Mouse (Mus musculus) limb, embryonic 14.5 days (tissue): ENCODE data around the gene Gpr162. TPM values are rescaled to one million over a fixed set of nuclear protein-coding genes. Genes with fewer than 3 reads are reported as not detected.

Experiments used
- ATAC-seq: fragments of 200-750 bp; cut with Nextera tagmentation; 2 replicates; pipeline ENCODE4 v1.8.0; 2017; ENCODE audit warnings: low read depth, moderate number of reproducible peaks, moderate TSS enrichment; ENCODE audit not compliant: low FRiP score
- DNase-seq: peaks from one replicate; pipeline ENCODE4 v3.0.0-alpha.2; 2015; ENCODE audit warnings: low spot score
- H3K27ac ChIP-seq: fragments of 300-500 bp; sonication (generic); replicated peaks from 2 replicates; pipeline ENCODE4 v1.5.1; 2014; ENCODE audit warnings: low read depth, mild to moderate bottlenecking, low read length, moderate library complexity, mixed read lengths
- H3K27me3 ChIP-seq: fragments of 300-500 bp; sonication (generic); 2 replicates; pipeline ENCODE4 v1.6.1; 2014; ENCODE audit warnings: low read length, mixed read lengths; ENCODE audit not compliant: control insufficient read depth, insufficient read depth
- H3K36me3 ChIP-seq: fragments of 300-500 bp; sonication (generic); 2 replicates; pipeline ENCODE4 v1.6.1; 2014; ENCODE audit warnings: mild to moderate bottlenecking, low read length, moderate library complexity, mixed read lengths; ENCODE audit not compliant: control insufficient read depth, insufficient read depth
- H3K4me1 ChIP-seq: fragments of 300-500 bp; sonication (generic); 2 replicates; pipeline ENCODE4 v1.6.1; 2014; ENCODE audit warnings: antibody characterized with exemption, low read length, mixed read lengths; ENCODE audit not compliant: control insufficient read depth, insufficient read depth
- H3K4me2 ChIP-seq: fragments of 300-500 bp; sonication (generic); replicated peaks from 2 replicates; pipeline ENCODE4 v1.6.1; 2014; ENCODE audit warnings: low read depth, mild to moderate bottlenecking, low read length, moderate library complexity; ENCODE audit not compliant: severe bottlenecking
- H3K4me3 ChIP-seq: fragments of 300-500 bp; sonication (generic); replicated peaks from 2 replicates; pipeline ENCODE4 v1.5.1; 2014; ENCODE audit warnings: low read length
- H3K9ac ChIP-seq: fragments of 300-500 bp; sonication (generic); 2 replicates; pipeline ENCODE4 v1.6.1; 2014; ENCODE audit warnings: mild to moderate bottlenecking, low read depth, low read length, moderate library complexity; ENCODE audit not compliant: severe bottlenecking
- H3K9me3 ChIP-seq: fragments of 300-500 bp; sonication (generic); 2 replicates; pipeline ENCODE4 v1.6.1; 2016; ENCODE audit warnings: low read length; ENCODE audit not compliant: control insufficient read depth
- POLR2A ChIP-seq: fragments of 200-500 bp; IDR thresholded peaks from 2 replicates; pipeline ENCODE4 v1.8.0; 2012; ENCODE audit warnings: inconsistent platforms, mild to moderate bottlenecking, moderate library complexity, borderline replicate concordance; ENCODE audit not compliant: insufficient read depth, insufficient read length; ENCODE audit errors: extremely low read depth
- WGBS: fragments of 180-500 bp; shearing (Covaris S2); extraction: QIAGEN DNeasy Blood & Tissue Kit; methylation state at CpG from one replicate; pipeline ENCODE4 v1.1.7; 2014; 5-methylcytosine and 5-hydroxymethylcytosine counted together
- polyA plus RNA-seq, 2 experiments: library from polyadenylated mRNA; depleted of rRNA in 1 of 2; stranded (reverse) in 1 of 2; unstranded in 1 of 2; fragments of >200 nt; fragmentation: Nextera tagmentation in 1 of 2; extraction: Ambion mirVana in 1 of 2; gene quantifications; 2 replicates each; pipeline versions ENCODE4 v1.2.1 to v1.2.3; 2012 to 2014

The Gpr162 gene
- polyA plus RNA-seq, 2 experiments, result 2.1 to 7.5 TPM

DNA sequence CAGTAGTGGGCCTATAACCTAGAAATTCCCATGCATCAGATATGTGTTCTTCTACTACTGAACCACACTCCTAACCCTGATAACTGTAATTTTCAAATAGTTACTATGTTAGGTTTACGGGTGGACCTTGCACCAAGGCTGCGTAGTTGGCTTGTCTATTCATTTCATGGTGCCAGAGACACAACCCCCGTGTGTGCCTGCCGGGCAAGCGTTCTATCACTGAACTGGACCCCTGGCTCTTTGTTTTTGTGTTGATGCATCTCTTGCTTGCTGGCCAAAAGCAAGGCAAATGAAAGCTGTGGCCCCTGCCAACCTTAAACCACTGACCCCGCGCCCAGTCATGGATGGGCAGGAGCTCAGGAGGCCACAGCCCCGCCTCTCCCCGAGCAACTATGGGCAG lies 18.0 kb upstream of the Gpr162 start:
- no peaks in the 10 kb centered on the region for H3K4me1 ChIP-seq
- H3K9ac ChIP-seq, result no peak overlapping the region
- no peak overlapping the region for H3K4me2 ChIP-seq
- H3K27me3 ChIP-seq, result no peaks in the 10 kb centered on the region
- no peaks in the 10 kb centered on the region for H3K9me3 ChIP-seq
- H3K27ac ChIP-seq, result no peak overlapping the region
- no peak overlapping the region for H3K4me3 ChIP-seq
- no peak for ATAC-seq
- TF ChIP-seq POLR2A, result no peak
- 93% methylated on average over 9 of the region's 9 CpGs for WGBS
- H3K36me3 ChIP-seq, result no peaks in the 10 kb centered on the region
- no peak for DNase-seq

DNA sequence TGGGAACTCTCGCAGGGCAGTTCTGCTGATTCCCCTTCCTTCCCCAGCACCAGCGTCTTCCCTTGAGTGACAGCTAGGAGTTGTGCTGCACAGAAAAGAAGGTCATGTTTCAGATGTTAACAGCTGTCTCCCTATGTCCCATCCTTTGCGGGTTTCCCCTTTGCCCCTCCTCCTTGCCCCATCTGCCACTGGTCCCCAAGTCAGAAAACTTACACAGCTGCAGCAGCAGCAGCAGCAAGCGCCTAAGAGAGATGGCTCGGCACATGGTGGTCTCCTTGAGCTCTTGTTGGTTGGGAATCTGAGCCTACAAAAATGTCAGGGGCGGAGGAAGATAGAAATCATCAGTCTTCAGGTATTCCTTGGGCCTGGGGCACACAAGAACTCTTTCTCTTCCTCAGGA lies 15.6 kb upstream of the Gpr162 start:
- H3K36me3 ChIP-seq, result no peaks in the 10 kb centered on the region
- H3K27me3 ChIP-seq, result no peaks in the 10 kb centered on the region
- DNase-seq (no peak), ATAC-seq (no peak)
- H3K4me3 ChIP-seq, result no peak overlapping the region
- 55% methylated on average over 6 of the region's 6 CpGs for WGBS
- no peak overlapping the region for H3K4me2 ChIP-seq
- H3K4me1 ChIP-seq, result no peaks in the 10 kb centered on the region
- no peaks in the 10 kb centered on the region for H3K9me3 ChIP-seq
- H3K9ac ChIP-seq, result no peak overlapping the region
- H3K27ac ChIP-seq, result no peak overlapping the region
- no peak for TF ChIP-seq POLR2A

DNA sequence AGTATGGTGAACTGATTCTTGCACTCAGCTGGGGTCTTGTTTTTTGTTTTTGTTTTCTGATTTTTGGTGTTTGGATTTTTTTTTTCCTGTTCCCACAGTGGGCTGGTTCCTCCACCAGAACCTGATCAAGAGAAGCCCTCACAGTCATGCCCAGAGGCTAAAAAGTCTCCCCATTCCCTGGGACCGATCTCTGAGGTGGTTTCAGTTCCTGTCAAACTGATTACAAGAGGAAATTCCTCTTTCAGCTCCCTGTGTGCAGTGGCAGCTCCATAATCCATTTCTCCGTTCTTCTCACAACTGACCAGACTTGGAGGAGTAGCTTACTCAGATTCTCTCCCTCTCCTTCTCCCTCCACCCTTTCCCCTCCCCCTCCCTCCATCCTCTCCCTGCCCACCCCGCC lies 10.6 kb upstream of the Gpr162 start:
- no peak overlapping the region for H3K4me2 ChIP-seq
- H3K27ac ChIP-seq, result no peak overlapping the region
- no peaks in the 10 kb centered on the region for H3K9me3 ChIP-seq
- no peaks in the 10 kb centered on the region for H3K4me1 ChIP-seq
- 36% methylated on average over 3 of the region's 3 CpGs for WGBS
- H3K4me3 ChIP-seq, result no peak overlapping the region
- ATAC-seq, result no peak
- no peaks in the 10 kb centered on the region for H3K27me3 ChIP-seq
- DNase-seq, result no peak
- no peak overlapping the region for H3K9ac ChIP-seq
- no peaks in the 10 kb centered on the region for H3K36me3 ChIP-seq
- TF ChIP-seq POLR2A, result no peak

DNA sequence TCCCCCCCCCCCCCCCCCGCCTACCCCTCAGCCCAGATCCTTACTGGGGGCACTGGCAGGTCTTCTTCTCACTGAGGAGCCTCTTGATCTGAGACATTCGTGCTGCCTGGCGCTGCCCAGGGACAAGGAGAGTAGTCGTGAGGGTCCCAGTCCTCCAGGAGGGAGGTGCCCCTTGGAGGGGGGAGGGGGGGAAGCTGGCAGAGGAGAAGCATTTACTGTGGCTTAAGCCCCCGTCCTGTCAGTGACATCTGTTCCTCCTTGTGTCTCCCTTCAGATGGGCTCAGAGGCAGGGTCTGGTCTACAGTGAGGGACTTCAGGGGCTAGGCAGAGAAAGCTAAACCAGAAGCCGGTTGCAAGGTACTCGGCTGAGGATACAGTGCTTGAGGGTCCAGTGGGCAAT lies 2.8 kb upstream of the Gpr162 start:
- no peak overlapping the region for H3K4me3 ChIP-seq
- H3K9me3 ChIP-seq, result no peaks in the 10 kb centered on the region
- no peaks in the 10 kb centered on the region for H3K27me3 ChIP-seq
- 55% methylated on average over 7 of the region's 7 CpGs for WGBS
- TF ChIP-seq POLR2A, result no peak
- peaks cover 17% of the 10 kb centered on the region; the same call in 1 of the 2 replicates for H3K4me1 ChIP-seq
- ATAC-seq (no peak), DNase-seq (no peak)
- no peak overlapping the region for H3K27ac ChIP-seq
- no peaks in the 10 kb centered on the region for H3K36me3 ChIP-seq
- H3K4me2 ChIP-seq, result no peak overlapping the region
- 0 out of 2 replicates have a peak overlapping the region, but pooled peaks have one; percentile 21 for H3K9ac ChIP-seq

DNA sequence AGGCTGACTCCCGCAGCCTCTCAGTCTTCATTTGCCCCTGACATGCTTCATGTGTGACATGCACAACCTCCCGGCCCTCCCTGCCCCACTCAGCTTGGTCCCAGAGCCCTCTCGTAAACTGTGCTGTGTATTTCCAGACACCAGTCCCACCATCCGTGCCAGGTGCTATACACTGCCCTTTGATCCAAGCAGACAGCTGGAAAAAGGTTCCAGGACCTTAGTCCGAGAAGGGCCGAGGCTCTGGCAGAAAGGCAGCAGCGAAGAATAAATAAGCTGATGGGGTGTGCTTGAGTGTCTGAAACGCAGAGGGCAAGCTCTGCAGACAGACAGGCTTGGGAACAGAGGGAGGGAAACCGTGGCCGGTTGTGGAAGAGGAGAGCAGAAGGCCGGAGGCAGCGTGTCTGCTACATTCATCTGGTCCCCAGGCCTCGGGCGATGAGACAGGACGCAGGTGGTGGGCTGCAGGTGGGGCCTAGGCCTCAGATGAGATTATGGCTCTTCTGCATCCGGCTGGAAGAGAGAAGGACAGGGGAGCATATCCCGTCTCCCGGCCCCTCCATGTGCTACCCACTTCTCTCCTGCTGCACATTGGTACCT lies 2.1 kb upstream of the Gpr162 start:
- Histone ChIP-seq H3K4me3 (no peak overlapping the region), H3K4me1 (peaks cover 17% of the 10 kb centered on the region; the same call in 1 of the 2 replicates), H3K9ac (0 out of 2 replicates have a peak overlapping the region, but pooled peaks have one; percentile 21), H3K27me3 (no peaks in the 10 kb centered on the region), H3K4me2 (no peak overlapping the region), H3K27ac (no peak overlapping the region), H3K36me3 (0 out of 2 replicates have a peak, but pooled peaks cover 3% of the 10 kb centered on the region), H3K9me3 (no peaks in the 10 kb centered on the region)
- no peak for TF ChIP-seq POLR2A
- 37% methylated on average over 17 of the region's 18 CpGs for WGBS
- no peak for DNase-seq
- no peak for ATAC-seq
